Mouse (Mus musculus): ENCODE measurements around the gene Gm9844.

- TF ChIP-seq CTCF (IDR thresholded peaks at IDR 0.05; ENCODE audit: control insufficient read depth, insufficient read depth, low read length) = no peak
- no peak for TF ChIP-seq POLR2A (IDR thresholded peaks at IDR 0.05; ENCODE audit: borderline replicate concordance, control insufficient read depth, low read depth, low read length)
Observed at GRCm38 (mm10) chr7:24869080-24869479, 7.1 kb downstream of the Gm9844 start.

Measured in bone marrow, adult 2 months (tissue).